Mouse (Mus musculus) cerebellum, adult 2 months (tissue): ENCODE results near the gene D5Ertd579e.

Experiments used
- CTCF ChIP-seq: fragments of 200-500 bp; IDR thresholded peaks from 2 replicates; pipeline ENCODE4 v1.5.1; 2011; ENCODE audit warnings: low read depth, mild to moderate bottlenecking, control low read depth, low read length, moderate library complexity, borderline replicate concordance; ENCODE audit not compliant: insufficient read depth
- POLR2A ChIP-seq: fragments of 200-500 bp; IDR thresholded peaks from 2 replicates; pipeline ENCODE4 v1.6.1; 2011; ENCODE audit warnings: low read length, control low read depth, borderline replicate concordance; ENCODE audit not compliant: insufficient read depth

DNA sequence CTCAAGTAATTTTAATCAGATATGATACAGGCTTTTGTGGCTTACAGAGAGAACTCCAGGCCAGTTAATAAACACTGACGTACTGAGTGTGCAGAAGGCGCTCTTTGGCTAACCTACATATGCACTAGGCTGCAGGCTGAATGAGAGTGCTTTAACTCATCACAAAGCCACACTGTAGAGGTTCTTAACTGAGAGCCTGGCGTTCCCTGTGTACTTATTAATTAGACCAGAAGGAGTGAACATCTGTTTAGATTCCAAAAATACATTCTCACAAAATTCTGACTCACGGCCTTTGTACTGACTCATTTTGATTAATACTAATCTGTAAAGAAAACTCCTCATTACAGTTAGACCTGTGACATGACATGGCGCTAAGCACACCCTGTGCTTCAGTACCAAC lies 76.9 kb downstream of the D5Ertd579e start:
- TF ChIP-seq CTCF (no peak), POLR2A (no peak)
